Mouse (Mus musculus): ENCODE measurements around the gene Ermn. TPM values are rescaled to one million over a fixed set of nuclear protein-coding genes. Genes with fewer than 3 reads are reported as not detected.

Gene Ermn
- not detected in 2 replicates for polyA plus RNA-seq (2014; fragmentation: Nextera tagmentation; extraction: Ambion mirVana)

DNA sequence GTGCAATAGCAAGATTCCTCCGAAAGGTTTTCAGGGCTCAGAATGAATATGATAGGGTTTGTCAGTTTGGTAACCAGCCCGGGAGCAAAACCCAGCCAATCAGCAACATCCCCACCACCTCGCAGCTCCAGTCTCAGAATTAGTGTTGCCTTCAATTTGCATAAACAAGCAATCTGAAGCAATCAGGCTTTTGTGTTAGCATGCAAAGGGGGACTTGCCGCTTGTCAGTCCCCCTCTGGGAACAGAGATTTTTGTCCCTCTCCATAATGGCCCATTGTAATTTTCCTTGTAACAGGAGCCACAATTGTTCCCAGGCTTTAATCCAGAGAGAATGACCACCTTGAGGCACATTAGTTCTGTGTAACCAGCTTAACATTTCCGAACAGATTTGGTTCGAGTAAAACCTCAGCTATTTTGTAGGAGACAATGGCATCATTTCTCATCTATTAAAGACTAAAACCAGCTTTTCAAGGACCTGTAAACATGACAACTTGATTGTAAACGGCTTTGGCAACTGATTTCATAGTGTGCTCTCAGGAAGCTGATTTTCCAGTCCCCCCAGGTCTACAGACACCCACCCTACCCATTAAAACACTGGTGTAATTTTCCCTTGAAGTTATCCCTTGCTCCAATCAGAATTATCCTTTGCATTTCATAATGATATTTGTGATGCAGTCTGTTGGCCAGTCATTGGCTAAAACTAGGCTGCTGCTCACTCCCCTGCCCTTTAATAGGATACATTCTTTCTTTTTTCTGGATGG lies at the start of gene Ermn:
TSS of gene Ermn (minus strand) at position 44 of the 761 bp plus-strand sequence.
- DNase-seq (ENCODE audit: low spot score) = no peak
- Histone ChIP-seq H3K4me1 (replicated peaks; ENCODE audit: control insufficient read depth, insufficient read depth, low read length) (no peaks in the 10 kb centered on the region), H3K9me3 (ENCODE audit: control insufficient read depth, low read length) (no peaks in the 10 kb centered on the region), H3K9ac (ENCODE audit: low read length) (no peak within 1 kb of the TSS), H3K4me2 (ENCODE audit: low read length) (no peak within 1 kb of the TSS), H3K27me3 (replicated peaks; ENCODE audit: control insufficient read depth, insufficient read depth, low read length) (no peaks in the 10 kb centered on the region), H3K27ac (ENCODE audit: low read depth) (no peak within 1 kb of the TSS), H3K4me3 (ENCODE audit: low read depth, low read length) (no peak within 1 kb of the TSS), H3K36me3 (ENCODE audit: control insufficient read depth, insufficient read depth, low read length) (no peaks in the 10 kb centered on the region)
- no peak for ATAC-seq (replicated peaks; ENCODE audit: low FRiP score, low TSS enrichment, low read depth)
- 44% methylated on average over 7 of the region's 7 CpGs for WGBS

DNA sequence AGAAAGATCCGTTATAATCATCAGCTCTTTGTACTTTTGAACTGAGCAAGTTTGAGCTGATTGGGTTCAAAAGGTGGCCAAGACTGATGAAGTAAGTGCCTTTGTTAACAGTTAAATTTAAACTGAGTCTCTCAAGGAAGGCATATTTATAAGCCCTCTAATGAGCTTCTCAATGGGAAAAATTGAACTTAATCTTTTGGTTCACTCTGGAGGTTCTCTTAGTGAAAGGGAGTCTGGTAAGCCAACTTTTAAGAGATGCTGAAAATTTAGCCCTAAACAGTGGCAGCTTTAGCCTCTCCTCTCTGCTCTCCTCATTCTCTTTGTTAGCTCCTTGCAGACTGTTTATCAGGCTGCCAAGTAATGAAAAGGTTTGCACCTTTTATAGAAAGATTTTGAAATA lies 42.2 kb upstream of the Ermn start:
- H3K9me3 ChIP-seq (ENCODE audit: control insufficient read depth, low read length) = no peaks in the 10 kb centered on the region
- DNase-seq (ENCODE audit: low spot score) (no peak), ATAC-seq (replicated peaks; ENCODE audit: low FRiP score, low TSS enrichment, low read depth) (no peak)
- H3K4me3 ChIP-seq (ENCODE audit: low read depth, low read length) = no peak overlapping the region
- WGBS = 70% methylated on average over 1 of the region's 1 CpGs
- H3K4me2 ChIP-seq (ENCODE audit: low read length) = no peak overlapping the region
- H3K9ac ChIP-seq (ENCODE audit: low read length) = no peak overlapping the region
- no peaks in the 10 kb centered on the region for H3K4me1 ChIP-seq (replicated peaks; ENCODE audit: control insufficient read depth, insufficient read depth, low read length)
- no peak overlapping the region for H3K27ac ChIP-seq (ENCODE audit: low read depth)
- no peaks in the 10 kb centered on the region for H3K27me3 ChIP-seq (replicated peaks; ENCODE audit: control insufficient read depth, insufficient read depth, low read length)
- H3K36me3 ChIP-seq (ENCODE audit: control insufficient read depth, insufficient read depth, low read length) = no peaks in the 10 kb centered on the region

DNA sequence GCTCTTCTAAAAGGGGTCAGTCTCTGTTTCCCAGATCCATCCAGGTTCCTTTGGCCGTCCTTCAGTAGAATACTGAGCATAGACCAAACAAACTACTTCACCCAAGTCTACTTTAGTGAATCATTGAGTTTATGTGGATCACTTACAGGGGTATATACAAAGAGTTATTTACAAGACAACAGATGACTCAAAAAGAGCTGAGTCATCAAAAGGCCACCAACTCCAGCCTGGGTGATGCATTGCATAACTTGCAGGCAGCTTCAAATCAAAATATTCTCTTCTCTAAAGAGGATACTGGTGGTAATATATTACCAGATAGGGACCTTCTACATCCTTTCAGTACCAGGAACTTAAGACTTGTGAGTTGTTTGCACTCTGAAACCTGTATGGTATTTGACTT lies 33.8 kb upstream of the Ermn start:
- H3K27ac ChIP-seq (ENCODE audit: low read depth) = no peak overlapping the region
- H3K4me1 ChIP-seq (replicated peaks; ENCODE audit: control insufficient read depth, insufficient read depth, low read length) = no peaks in the 10 kb centered on the region
- DNase-seq (ENCODE audit: low spot score) (no peak), ATAC-seq (replicated peaks; ENCODE audit: low FRiP score, low TSS enrichment, low read depth) (no peak)
- H3K4me2 ChIP-seq (ENCODE audit: low read length) = no peak overlapping the region
- no peaks in the 10 kb centered on the region for H3K9me3 ChIP-seq (ENCODE audit: control insufficient read depth, low read length)
- H3K4me3 ChIP-seq (ENCODE audit: low read depth, low read length) = no peak overlapping the region
- no peaks in the 10 kb centered on the region for H3K36me3 ChIP-seq (ENCODE audit: control insufficient read depth, insufficient read depth, low read length)
- no peak overlapping the region for H3K9ac ChIP-seq (ENCODE audit: low read length)
- WGBS = 87% methylated on average over 1 of the region's 1 CpGs
- H3K27me3 ChIP-seq (replicated peaks; ENCODE audit: control insufficient read depth, insufficient read depth, low read length) = no peaks in the 10 kb centered on the region

DNA sequence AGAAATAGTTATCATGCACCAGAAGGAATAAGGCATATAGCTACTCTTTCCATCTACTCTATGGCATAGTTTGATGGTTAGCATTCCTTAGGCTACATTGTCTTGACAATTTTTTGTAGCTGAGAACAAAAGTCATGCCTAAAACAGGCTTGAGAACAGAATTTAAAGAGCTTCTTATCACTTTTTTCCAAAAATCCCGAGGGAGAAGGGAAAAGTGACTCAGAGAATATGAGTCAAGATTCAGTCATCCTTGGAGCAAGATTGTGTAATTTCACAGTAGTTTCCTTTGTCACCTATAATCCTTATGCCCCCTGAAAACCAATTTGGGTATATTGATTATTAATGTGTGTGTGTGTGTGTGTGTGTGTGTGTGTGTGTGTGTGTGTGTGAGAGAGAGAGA lies 27.2 kb upstream of the Ermn start:
- H3K27ac ChIP-seq (ENCODE audit: low read depth) = no peak overlapping the region
- H3K9me3 ChIP-seq (ENCODE audit: control insufficient read depth, low read length) = no peaks in the 10 kb centered on the region
- H3K4me3 ChIP-seq (ENCODE audit: low read depth, low read length) = no peak overlapping the region
- no peaks in the 10 kb centered on the region for H3K27me3 ChIP-seq (replicated peaks; ENCODE audit: control insufficient read depth, insufficient read depth, low read length)
- H3K4me1 ChIP-seq (replicated peaks; ENCODE audit: control insufficient read depth, insufficient read depth, low read length) = no peaks in the 10 kb centered on the region
- H3K9ac ChIP-seq (ENCODE audit: low read length) = no peak overlapping the region
- H3K36me3 ChIP-seq (ENCODE audit: control insufficient read depth, insufficient read depth, low read length) = no peaks in the 10 kb centered on the region
- no peak overlapping the region for H3K4me2 ChIP-seq (ENCODE audit: low read length)
- ATAC-seq (replicated peaks; ENCODE audit: low FRiP score, low TSS enrichment, low read depth) (no peak), DNase-seq (ENCODE audit: low spot score) (no peak)
- 57% methylated on average over 1 of the region's 1 CpGs for WGBS

DNA sequence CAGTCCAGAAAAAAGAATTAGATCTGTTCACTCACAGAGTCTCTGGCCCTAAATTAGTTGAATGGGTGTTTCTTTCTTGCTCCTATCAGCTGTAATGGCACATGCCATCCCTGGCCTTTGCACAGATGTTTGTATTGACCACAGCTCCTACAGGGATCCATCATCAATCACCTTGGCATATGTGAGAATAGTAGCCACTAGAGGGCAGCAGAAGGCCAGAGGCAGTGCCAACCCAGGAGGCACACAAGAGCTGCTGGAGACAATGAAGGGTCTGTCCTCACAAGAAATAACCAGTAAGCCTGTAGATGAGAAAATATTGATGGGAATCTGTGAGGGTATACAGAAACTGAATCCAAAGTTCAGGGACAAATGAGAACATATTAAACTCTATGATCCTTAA lies 2.7 kb upstream of the Ermn start:
- H3K9me3 ChIP-seq (ENCODE audit: control insufficient read depth, low read length) = no peaks in the 10 kb centered on the region
- no peak overlapping the region for H3K27ac ChIP-seq (ENCODE audit: low read depth)
- ATAC-seq (replicated peaks; ENCODE audit: low FRiP score, low TSS enrichment, low read depth) (peak; percentile 62; the same call in 1 of the 2 replicates), DNase-seq (ENCODE audit: low spot score) (peak; percentile 61)
- no peak overlapping the region for H3K9ac ChIP-seq (ENCODE audit: low read length)
- no peak overlapping the region for H3K4me3 ChIP-seq (ENCODE audit: low read depth, low read length)
- no peak overlapping the region for H3K4me2 ChIP-seq (ENCODE audit: low read length)
- H3K36me3 ChIP-seq (ENCODE audit: control insufficient read depth, insufficient read depth, low read length) = no peaks in the 10 kb centered on the region
- H3K27me3 ChIP-seq (replicated peaks; ENCODE audit: control insufficient read depth, insufficient read depth, low read length) = no peaks in the 10 kb centered on the region
- H3K4me1 ChIP-seq (replicated peaks; ENCODE audit: control insufficient read depth, insufficient read depth, low read length) = no peaks in the 10 kb centered on the region

DNA sequence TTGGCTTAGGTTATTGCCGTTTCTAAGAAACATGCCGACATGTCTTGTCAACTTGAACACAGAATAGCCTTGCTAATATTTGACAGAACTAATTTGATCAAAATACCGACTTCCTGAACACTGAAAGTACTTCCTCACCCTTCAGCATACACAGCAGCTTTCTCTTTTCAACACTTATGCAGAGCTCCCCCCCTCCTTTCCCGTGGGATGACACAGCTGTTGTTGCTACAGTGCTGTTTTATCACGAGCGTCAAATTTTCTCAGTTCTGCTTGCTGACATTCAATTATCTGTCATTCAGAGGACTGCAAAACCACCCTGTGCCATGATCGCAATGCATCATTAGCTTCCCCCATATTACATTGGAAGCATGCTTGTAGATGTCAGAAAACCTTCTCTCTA lies 10.8 kb downstream of the Ermn start:
- H3K36me3 ChIP-seq (ENCODE audit: control insufficient read depth, insufficient read depth, low read length) = no peaks in the 10 kb centered on the region
- no peaks in the 10 kb centered on the region for H3K9me3 ChIP-seq (ENCODE audit: control insufficient read depth, low read length)
- no peaks in the 10 kb centered on the region for H3K4me1 ChIP-seq (replicated peaks; ENCODE audit: control insufficient read depth, insufficient read depth, low read length)
- H3K4me2 ChIP-seq (ENCODE audit: low read length) = no peak overlapping the region
- no peak overlapping the region for H3K27ac ChIP-seq (ENCODE audit: low read depth)
- no peaks in the 10 kb centered on the region for H3K27me3 ChIP-seq (replicated peaks; ENCODE audit: control insufficient read depth, insufficient read depth, low read length)
- ATAC-seq (replicated peaks; ENCODE audit: low FRiP score, low TSS enrichment, low read depth) (no peak), DNase-seq (ENCODE audit: low spot score) (no peak)
- H3K4me3 ChIP-seq (ENCODE audit: low read depth, low read length) = no peak overlapping the region
- 66% methylated on average over 7 of the region's 7 CpGs for WGBS
- H3K9ac ChIP-seq (ENCODE audit: low read length) = no peak overlapping the region

DNA sequence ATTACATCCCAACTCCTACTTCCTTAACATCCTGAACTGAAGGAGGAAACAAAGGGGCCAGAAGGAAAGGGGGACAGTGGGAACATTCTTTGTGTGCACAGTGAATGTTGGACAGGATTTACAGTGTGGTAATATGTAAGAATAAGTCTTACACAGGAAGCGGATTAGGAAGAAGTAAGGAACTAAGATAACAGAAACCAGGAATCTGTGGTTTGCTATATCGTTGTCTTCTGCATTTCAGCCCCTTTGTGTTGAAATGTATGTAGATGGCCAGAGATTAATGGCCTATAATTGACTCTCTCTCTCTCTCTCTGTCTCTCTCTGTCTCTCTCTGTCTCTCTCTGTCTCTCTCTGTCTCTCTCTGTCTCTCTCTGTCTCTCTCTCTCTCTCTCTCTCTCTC lies 15.7 kb downstream of the Ermn start:
- ATAC-seq (replicated peaks; ENCODE audit: low FRiP score, low TSS enrichment, low read depth) (no peak), DNase-seq (ENCODE audit: low spot score) (no peak)
- Histone ChIP-seq H3K4me3 (ENCODE audit: low read depth, low read length) (no peak overlapping the region), H3K36me3 (ENCODE audit: control insufficient read depth, insufficient read depth, low read length) (no peaks in the 10 kb centered on the region), H3K9ac (ENCODE audit: low read length) (no peak overlapping the region), H3K27ac (ENCODE audit: low read depth) (no peak overlapping the region), H3K27me3 (replicated peaks; ENCODE audit: control insufficient read depth, insufficient read depth, low read length) (no peaks in the 10 kb centered on the region), H3K9me3 (ENCODE audit: control insufficient read depth, low read length) (no peaks in the 10 kb centered on the region), H3K4me2 (ENCODE audit: low read length) (no peak overlapping the region), H3K4me1 (replicated peaks; ENCODE audit: control insufficient read depth, insufficient read depth, low read length) (no peaks in the 10 kb centered on the region)
- 85% methylated on average over 2 of the region's 2 CpGs for WGBS

DNA sequence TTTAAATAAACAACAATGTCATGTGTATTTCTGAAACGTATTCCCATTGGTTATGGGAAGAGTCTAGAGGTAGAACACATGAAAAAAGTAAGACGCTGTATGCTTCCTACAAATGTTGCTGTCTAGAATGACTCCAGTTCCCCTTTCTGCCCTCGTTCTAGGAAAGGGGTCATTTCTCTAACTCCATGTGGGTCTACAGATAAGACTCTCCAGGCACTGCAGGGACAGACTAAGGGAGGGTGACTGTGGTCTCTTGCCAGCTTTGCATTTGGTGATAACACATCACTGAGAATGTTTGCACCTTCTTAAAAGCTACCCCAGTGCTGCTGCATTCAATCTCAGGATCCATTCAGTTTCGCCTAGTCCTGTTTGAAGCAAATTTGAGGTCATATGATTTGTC lies 17.0 kb downstream of the Ermn start:
- ATAC-seq (replicated peaks; ENCODE audit: low FRiP score, low TSS enrichment, low read depth) (no peak), DNase-seq (ENCODE audit: low spot score) (no peak)
- no peak overlapping the region for H3K4me2 ChIP-seq (ENCODE audit: low read length)
- no peaks in the 10 kb centered on the region for H3K4me1 ChIP-seq (replicated peaks; ENCODE audit: control insufficient read depth, insufficient read depth, low read length)
- H3K27ac ChIP-seq (ENCODE audit: low read depth) = no peak overlapping the region
- H3K4me3 ChIP-seq (ENCODE audit: low read depth, low read length) = no peak overlapping the region
- WGBS = 78% methylated on average over 4 of the region's 4 CpGs
- H3K9me3 ChIP-seq (ENCODE audit: control insufficient read depth, low read length) = no peaks in the 10 kb centered on the region
- no peaks in the 10 kb centered on the region for H3K27me3 ChIP-seq (replicated peaks; ENCODE audit: control insufficient read depth, insufficient read depth, low read length)
- no peak overlapping the region for H3K9ac ChIP-seq (ENCODE audit: low read length)
- H3K36me3 ChIP-seq (ENCODE audit: control insufficient read depth, insufficient read depth, low read length) = no peaks in the 10 kb centered on the region

DNA sequence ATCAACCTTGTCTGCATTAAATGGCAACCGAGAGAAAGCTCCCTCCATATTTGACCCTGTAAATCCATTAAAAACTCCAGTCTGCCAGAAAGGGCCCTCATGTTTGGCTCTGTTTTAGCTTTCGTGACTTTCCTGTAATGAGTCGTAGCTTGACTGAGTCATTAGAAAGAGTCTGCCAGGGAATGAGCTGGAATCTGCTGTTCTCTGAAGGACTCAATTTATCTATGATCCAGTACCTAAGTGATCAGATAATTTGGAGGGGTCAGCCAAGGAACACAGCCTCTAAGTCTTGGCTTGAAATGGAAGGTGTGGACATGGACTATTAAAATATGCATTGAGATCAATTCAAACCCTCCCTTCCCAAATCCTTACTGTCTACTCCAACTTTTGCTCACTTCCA lies 21.2 kb downstream of the Ermn start:
- no peaks in the 10 kb centered on the region for H3K9me3 ChIP-seq (ENCODE audit: control insufficient read depth, low read length)
- no peaks in the 10 kb centered on the region for H3K27me3 ChIP-seq (replicated peaks; ENCODE audit: control insufficient read depth, insufficient read depth, low read length)
- no peak for DNase-seq (ENCODE audit: low spot score)
- 80% methylated on average over 3 of the region's 3 CpGs for WGBS
- H3K4me3 ChIP-seq (ENCODE audit: low read depth, low read length) = no peak overlapping the region
- H3K4me1 ChIP-seq (replicated peaks; ENCODE audit: control insufficient read depth, insufficient read depth, low read length) = no peaks in the 10 kb centered on the region
- H3K4me2 ChIP-seq (ENCODE audit: low read length) = no peak overlapping the region
- no peak overlapping the region for H3K9ac ChIP-seq (ENCODE audit: low read length)
- no peaks in the 10 kb centered on the region for H3K36me3 ChIP-seq (ENCODE audit: control insufficient read depth, insufficient read depth, low read length)
- H3K27ac ChIP-seq (ENCODE audit: low read depth) = no peak overlapping the region
- ATAC-seq (replicated peaks; ENCODE audit: low FRiP score, low TSS enrichment, low read depth) = no peak
